Mouse (Mus musculus) urinary bladder, postnatal 36 days (tissue): Measurements from ENCODE around the gene Gm13275.
"Not testable (repeated sequence)": the region's sequence is repeated elsewhere in the genome, so short reads cannot be mapped to it uniquely, and the experiment has no call there.

Source experiments
- DNase-seq, 2 experiments: peaks; one replicate each; pipeline ENCODE4 v3.0.0; 2022; ENCODE audit warnings: low spot score in 2 of 2, mixed read lengths in 1 of 2

The Gm13275 gene

GRCm38 (mm10) chr4:88797097-88797496 lies 2.8 kb downstream of the Gm13275 start, which contains the start of gene Gm13279:
Gene Gm13279, plus strand, starts transcription at chr4:88797397.
- not testable (repeated sequence) for DNase-seq

- not testable (repeated sequence) for DNase-seq
These were observed 5.1 kb downstream of the Gm13275 start, which contains the start of gene Gm13285 for GRCm38 (mm10) chr4:88799365-88799764. Gene Gm13285, plus strand, starts transcription at chr4:88799665.

GRCm38 (mm10) chr4:88802954-88803353 lies 8.7 kb downstream of the Gm13275 start, which contains the start of gene Gm13287:
Gene Gm13287, plus strand, starts transcription at chr4:88803254.
- not testable (repeated sequence) for DNase-seq

DNA sequence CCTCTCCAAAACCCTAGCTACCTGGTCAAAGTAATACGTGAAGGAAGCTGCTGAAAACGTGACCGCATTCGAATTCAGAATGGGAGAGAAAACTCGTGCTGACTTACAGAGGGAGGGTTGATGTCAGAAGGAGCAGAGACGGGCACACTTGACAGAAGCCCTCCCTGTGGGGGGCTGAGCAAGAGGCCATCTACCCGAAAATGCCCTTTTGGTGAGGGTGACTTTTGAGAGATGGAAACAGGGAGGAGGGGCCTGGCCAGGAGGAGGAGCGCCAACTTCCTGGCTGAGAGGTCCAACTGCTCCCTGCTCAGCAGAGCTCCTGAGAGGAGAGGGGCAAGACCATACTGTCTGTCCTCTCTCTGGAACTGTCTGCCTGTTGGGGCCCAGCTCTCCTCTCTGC lies 10.9 kb downstream of the Gm13275 start, which contains the start of gene Gm13288:
Gene Gm13288, plus strand, starts transcription at position 301 of the 400 bp plus-strand sequence.
- DNase-seq: not testable (repeated sequence)

- peak in 1 of 2 experiments; percentile 36 for DNase-seq
These were observed 11.5 kb downstream of the Gm13275 start for GRCm38 (mm10) chr4:88805761-88806160.

DNA sequence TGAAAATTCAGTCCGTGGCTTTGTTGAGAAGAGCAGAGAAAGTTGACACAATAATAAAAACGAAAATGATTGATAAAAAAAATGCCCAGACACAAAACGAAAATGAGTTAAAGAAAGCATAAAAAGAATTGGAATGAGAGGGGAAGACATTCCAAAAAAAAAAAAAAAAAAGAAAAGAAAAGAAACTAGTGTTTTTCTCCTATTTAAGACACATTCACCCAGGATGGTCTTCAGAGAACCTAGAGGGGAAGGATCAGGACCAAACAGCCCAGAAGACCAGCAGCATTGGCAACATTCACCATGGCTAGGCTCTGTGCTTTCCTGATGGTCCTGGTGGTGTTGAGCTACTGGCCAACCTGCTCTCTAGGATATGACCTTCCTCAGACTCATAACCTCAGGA lies 21.6 kb downstream of the Gm13275 start, which contains the start of gene Ifna7:
Gene Ifna7, plus strand, starts transcription at position 301 of the 400 bp plus-strand sequence.
- no peak for DNase-seq

DNA sequence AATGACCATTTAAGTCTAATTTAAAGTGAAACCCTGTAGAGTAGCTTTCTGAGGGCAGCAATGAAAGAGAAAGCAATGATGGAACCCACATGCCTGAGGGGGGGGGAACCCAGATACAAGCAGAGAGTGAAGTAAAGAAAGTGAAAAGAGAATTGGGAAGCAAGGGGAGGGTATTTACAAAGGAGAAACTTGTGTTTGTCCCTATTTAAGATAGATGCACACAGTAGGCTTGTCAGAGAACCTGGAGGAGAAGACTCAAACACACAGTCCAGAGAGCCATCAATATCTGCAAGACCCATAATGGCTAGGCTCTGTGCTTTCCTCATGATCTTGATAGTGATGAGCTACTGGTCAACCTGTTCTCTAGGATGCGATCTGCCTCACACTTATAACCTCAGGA lies 25.4 kb downstream of the Gm13275 start, which contains the start of gene Ifna11:
Gene Ifna11, plus strand, starts transcription at position 301 of the 400 bp plus-strand sequence.
- DNase-seq: no peak

GRCm38 (mm10) chr4:88822995-88823394 lies 28.7 kb downstream of the Gm13275 start:
- DNase-seq: no peak

GRCm38 (mm10) chr4:88827116-88827515 lies 32.8 kb downstream of the Gm13275 start, which contains the start of gene Ifna6:
Gene Ifna6, plus strand, starts transcription at chr4:88827416.
- DNase-seq: not testable (repeated sequence)

DNA sequence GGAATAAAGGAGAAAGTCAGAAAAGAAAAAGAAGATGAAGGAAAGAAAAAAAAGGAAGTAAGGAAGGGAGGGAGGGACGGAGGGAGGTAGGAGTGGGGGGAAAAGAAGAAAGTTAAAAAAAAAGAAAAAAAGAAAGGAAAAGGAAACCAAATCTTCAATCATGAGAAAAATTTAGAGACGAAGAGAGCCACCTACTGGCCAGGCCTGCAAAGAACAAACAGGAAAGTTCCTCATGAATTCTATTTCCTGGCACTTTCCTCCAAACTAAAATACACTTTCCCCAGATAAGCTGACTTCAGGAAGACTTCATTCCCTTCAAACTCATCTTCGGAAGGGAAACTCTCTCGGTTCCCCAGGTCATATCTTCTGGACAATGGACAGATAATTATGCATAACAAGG lies 36.2 kb downstream of the Gm13275 start:
- DNase-seq: peak in 1 of 2 experiments; percentile 9

DNA sequence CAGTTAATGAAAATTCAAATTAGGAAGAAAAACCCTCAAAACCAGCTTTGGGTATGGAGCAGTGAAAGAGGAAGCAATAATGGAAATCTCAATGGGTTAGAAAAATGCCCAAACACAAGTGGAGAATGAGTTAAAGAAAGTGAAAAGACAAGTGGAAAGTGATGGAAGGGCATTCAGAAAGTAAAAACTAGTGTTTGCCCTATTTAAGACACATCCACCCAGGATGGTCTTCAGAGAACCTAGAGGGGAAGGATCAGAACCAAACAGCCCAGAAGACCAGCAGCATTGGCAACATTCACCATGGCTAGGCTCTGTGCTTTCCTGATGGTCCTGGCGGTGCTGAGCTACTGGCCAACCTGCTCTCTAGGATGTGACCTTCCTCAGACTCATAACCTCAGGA lies 40.9 kb downstream of the Gm13275 start, which contains the start of gene Ifna5:
Gene Ifna5, plus strand, starts transcription at position 301 of the 400 bp plus-strand sequence.
- DNase-seq: not testable (repeated sequence)

DNA sequence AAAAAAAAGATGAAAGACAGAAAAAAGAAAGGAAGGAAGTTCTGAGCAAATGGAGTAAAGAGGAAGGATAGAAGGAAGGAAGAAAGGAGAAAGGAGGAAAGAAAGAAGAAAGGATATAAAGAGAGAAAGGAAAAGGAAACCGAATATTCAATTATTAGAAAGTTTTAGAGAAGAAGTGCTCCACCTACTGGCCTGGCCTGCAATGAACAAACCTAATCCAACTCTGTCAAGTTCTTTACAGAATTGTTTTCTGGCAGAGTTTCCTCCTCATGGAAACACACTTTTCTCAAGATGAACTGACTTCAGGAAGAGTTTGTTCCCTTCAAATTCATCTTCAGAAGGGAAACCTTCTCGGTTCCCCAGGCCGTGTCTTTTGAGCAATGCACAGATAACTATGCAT lies 44.5 kb downstream of the Gm13275 start:
- no peak for DNase-seq

GRCm38 (mm10) chr4:88840058-88840457 lies 45.8 kb downstream of the Gm13275 start:
- no peak for DNase-seq

GRCm38 (mm10) chr4:88841438-88841911 lies 47.2 kb downstream of the Gm13275 start, which contains the start of gene Ifna4:
Gene Ifna4, plus strand, starts transcription at chr4:88841861.
- DNase-seq: no peak
